Mouse (Mus musculus): ENCODE results near the gene Abcb9.

Gene Abcb9

GRCm38 (mm10) chr5:124095077-124095581 is 469 bp downstream of the Abcb9 start:
- in situ Hi-C loops (cut with MboI; ENCODE audit: low sequenced_read_pairs) = loop anchor here (25.0 kb wide), 1 partner anchor 283 kb away; no protein-coding TSS in a partner anchor

GRCm38 (mm10) chr5:124093852-124094604 is 1.6 kb downstream of the Abcb9 start:
- in situ Hi-C loops (cut with MboI; ENCODE audit: low sequenced_read_pairs) = loop anchor here (25.0 kb wide), 1 partner anchor 282 kb away; no protein-coding TSS in a partner anchor

- in situ Hi-C loops (cut with MboI; ENCODE audit: low sequenced_read_pairs) = loop anchor here (25.0 kb wide), 1 partner anchor 281 kb away; no protein-coding TSS in a partner anchor
Measured at GRCm38 (mm10) chr5:124093120-124093794, 2.3 kb downstream of the Abcb9 start.

- in situ Hi-C loops (cut with MboI; ENCODE audit: low sequenced_read_pairs) = loop anchor here (25.0 kb wide), 1 partner anchor 280 kb away; no protein-coding TSS in a partner anchor
Measured at GRCm38 (mm10) chr5:124091951-124092406, 3.6 kb downstream of the Abcb9 start.

- in situ Hi-C loops (cut with MboI; ENCODE audit: low sequenced_read_pairs) = loop anchor here (25.0 kb wide), 1 partner anchor 278 kb away; no protein-coding TSS in a partner anchor
Measured at GRCm38 (mm10) chr5:124089868-124090267, 5.7 kb downstream of the Abcb9 start.

GRCm38 (mm10) chr5:124086876-124087275 is 8.7 kb downstream of the Abcb9 start:
- in situ Hi-C loops (cut with MboI; ENCODE audit: low sequenced_read_pairs) = loop anchor here (25.0 kb wide), 1 partner anchor 275 kb away; no protein-coding TSS in a partner anchor

GRCm38 (mm10) chr5:124085513-124085912 is 10.1 kb downstream of the Abcb9 start:
- in situ Hi-C loops (cut with MboI; ENCODE audit: low sequenced_read_pairs) = loop anchor here (25.0 kb wide), 1 partner anchor 273 kb away; no protein-coding TSS in a partner anchor

GRCm38 (mm10) chr5:124084588-124085173 is 10.9 kb downstream of the Abcb9 start:
- in situ Hi-C loops (cut with MboI; ENCODE audit: low sequenced_read_pairs) = loop anchor here (5.0 to 25.0 kb wide), 2 partner anchors 82 to 272 kb away; no protein-coding TSS in a partner anchor

GRCm38 (mm10) chr5:124083850-124084587 is 11.6 kb downstream of the Abcb9 start:
- in situ Hi-C loops (cut with MboI; ENCODE audit: low sequenced_read_pairs) = loop anchor here (5.0 to 25.0 kb wide), 2 partner anchors 82 to 272 kb away; no protein-coding TSS in a partner anchor

- in situ Hi-C loops (cut with MboI; ENCODE audit: low sequenced_read_pairs) = loop anchor here (5.0 to 25.0 kb wide), 2 partner anchors 81 to 271 kb away; no protein-coding TSS in a partner anchor
Measured at GRCm38 (mm10) chr5:124082941-124083688, 12.5 kb downstream of the Abcb9 start.

GRCm38 (mm10) chr5:124082447-124082846 is 13.2 kb downstream of the Abcb9 start:
- in situ Hi-C loops (cut with MboI; ENCODE audit: low sequenced_read_pairs) = loop anchor here (5.0 to 25.0 kb wide), 2 partner anchors 80 to 270 kb away; no protein-coding TSS in a partner anchor

- in situ Hi-C loops (cut with MboI; ENCODE audit: low sequenced_read_pairs) = loop anchor here (5.0 to 25.0 kb wide), 2 partner anchors 78 to 268 kb away; no protein-coding TSS in a partner anchor
Measured at GRCm38 (mm10) chr5:124079880-124080279, 15.7 kb downstream of the Abcb9 start.

- in situ Hi-C loops (cut with MboI; ENCODE audit: low sequenced_read_pairs) = loop anchor here (25.0 kb wide), 1 partner anchor 267 kb away; no protein-coding TSS in a partner anchor
Measured at GRCm38 (mm10) chr5:124078794-124079416, 16.7 kb downstream of the Abcb9 start.

- in situ Hi-C loops (cut with MboI; ENCODE audit: low sequenced_read_pairs) = loop anchor here (25.0 kb wide), 1 partner anchor 266 kb away; no protein-coding TSS in a partner anchor
Measured at GRCm38 (mm10) chr5:124077856-124078460, 17.6 kb downstream of the Abcb9 start.

GRCm38 (mm10) chr5:124077241-124077640 is 18.4 kb downstream of the Abcb9 start:
- in situ Hi-C loops (cut with MboI; ENCODE audit: low sequenced_read_pairs) = loop anchor here (25.0 kb wide), 1 partner anchor 265 kb away; no protein-coding TSS in a partner anchor

- in situ Hi-C loops (cut with MboI; ENCODE audit: low sequenced_read_pairs) = loop anchor here (25.0 kb wide), 1 partner anchor 264 kb away; no protein-coding TSS in a partner anchor
Measured at GRCm38 (mm10) chr5:124076559-124076958, 19.0 kb downstream of the Abcb9 start.

GRCm38 (mm10) chr5:124075716-124076115 is 19.9 kb downstream of the Abcb9 start:
- in situ Hi-C loops (cut with MboI; ENCODE audit: low sequenced_read_pairs) = loop anchor here (25.0 kb wide), 1 partner anchor 263 kb away; no protein-coding TSS in a partner anchor

GRCm38 (mm10) chr5:124074845-124075307 is 20.7 kb downstream of the Abcb9 start:
- in situ Hi-C loops (cut with MboI; ENCODE audit: low sequenced_read_pairs) = loop anchor here (25.0 kb wide), 1 partner anchor 263 kb away; no protein-coding TSS in a partner anchor
